Mouse (Mus musculus) gastrocnemius, adult 2 months (tissue): Measurements from ENCODE around the gene Gm10271. TPM values are rescaled to one million over a fixed set of nuclear protein-coding genes. Genes with fewer than 3 reads are reported as not detected.

Source experiments
- DNase-seq: peaks from one replicate; pipeline ENCODE4 v3.0.0; 2022
- H3K27ac ChIP-seq: fragments of 200-600 bp; 2 replicates; pipeline ENCODE4 v1.8.1; 2022; ENCODE audit warnings: mild to moderate bottlenecking
- H3K4me3 ChIP-seq: fragments of 200-600 bp; 2 replicates; pipeline ENCODE4 v1.8.1; 2022; ENCODE audit warnings: mild to moderate bottlenecking, moderate library complexity
- CTCF ChIP-seq: fragments of 200-600 bp; IDR thresholded peaks from 2 replicates; pipeline ENCODE4 v1.8.1; 2022; ENCODE audit warnings: antibody characterized with exemption, mild to moderate bottlenecking, moderate library complexity
- intact Hi-C: fragments of 180-260 bp; cut with DNase I; formaldehyde crosslinking; loops from one replicate; pipeline ENCODE4 v1.15.1; 2025
- long read RNA-seq, 2 experiments: library from polyadenylated mRNA; stranded (forward); transcript quantifications; one replicate each; pipeline ENCODE4 v2.0.0; 2021
- total RNA-seq, 2 experiments: library from RNA; stranded (reverse); gene quantifications; 2 replicates each; pipeline ENCODE4 v1.2.3; 2021

Gm10271 gene
- total RNA-seq, result not detected
- long read RNA-seq, experiment 1, result 0 reads
- long read RNA-seq, experiment 2, result 0 reads

DNA sequence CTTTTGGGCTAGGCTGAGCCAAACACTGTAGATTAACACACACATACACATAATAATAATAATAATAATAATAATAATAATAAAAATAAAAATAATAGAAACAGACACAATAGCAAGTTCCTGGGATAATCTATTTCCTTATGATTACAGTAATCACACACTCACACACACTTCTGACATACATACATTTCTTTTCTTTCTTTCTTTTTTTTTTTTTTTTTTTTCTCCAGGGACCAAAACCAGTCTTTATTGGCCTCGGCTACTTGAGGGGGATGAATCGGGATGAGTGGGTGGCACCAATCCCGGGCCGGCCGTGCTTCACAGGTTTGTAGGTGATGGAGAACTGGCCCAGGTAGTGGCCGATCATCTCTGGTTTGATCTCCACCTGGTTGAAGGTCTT lies at the start of gene Gm10271:
Gm10271 (minus strand) TSS at position 101 of the 400 bp plus-strand sequence.
- H3K4me3 ChIP-seq, result no peak within 1 kb of the TSS
- DNase-seq, result no peak
- no peak for TF ChIP-seq CTCF
- H3K27ac ChIP-seq, result no peak within 1 kb of the TSS
- intact Hi-C loops, result no loop called here

GRCm38 (mm10) chr10:117021020-117021754 lies 48.8 kb upstream of the Gm10271 start:
- no peak for TF ChIP-seq CTCF
- Histone ChIP-seq H3K27ac (peak overlapping the region; percentile 78), H3K4me3 (no peak overlapping the region)
- intact Hi-C loops, result loop anchor here (2.0 kb wide), 1 partner anchor 24 kb away; no protein-coding TSS in a partner anchor
- peak; percentile 91 for DNase-seq

DNA sequence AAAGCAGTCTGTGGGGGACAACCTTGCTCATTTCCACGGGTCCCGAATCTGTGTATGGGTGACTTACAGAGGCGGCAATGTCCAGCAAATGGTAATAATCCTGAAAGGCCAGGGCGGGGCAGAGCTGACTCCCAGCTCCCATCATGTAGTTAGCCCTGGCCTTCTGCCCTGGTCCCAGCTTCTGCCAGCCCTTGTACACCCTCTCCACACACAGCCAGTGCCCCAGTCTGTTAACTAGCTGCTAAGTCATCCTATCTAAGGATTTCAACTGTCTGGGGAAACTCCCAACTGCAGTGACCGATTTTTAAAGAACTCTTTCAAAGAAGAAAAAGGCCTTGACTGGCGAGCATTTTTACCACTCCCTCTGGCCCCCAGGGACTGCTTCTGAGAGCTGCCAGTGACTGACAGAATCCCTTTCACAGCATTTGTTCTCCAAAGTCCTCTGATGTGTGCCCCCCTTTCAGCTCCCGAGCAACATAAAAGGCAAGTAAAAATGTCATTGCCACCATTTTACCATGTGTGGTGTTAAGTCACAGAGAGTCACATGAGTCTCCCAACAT lies 46.0 kb upstream of the Gm10271 start:
- no peak for TF ChIP-seq CTCF
- peak; percentile 83 for DNase-seq
- H3K4me3 ChIP-seq, result no peak overlapping the region
- peak overlapping the region; percentile 28; the same call in 1 of the 2 replicates for H3K27ac ChIP-seq
- intact Hi-C loops, result no loop called here

GRCm38 (mm10) chr10:117014565-117014964 lies 42.2 kb upstream of the Gm10271 start:
- no peak for TF ChIP-seq CTCF
- intact Hi-C loops, result no loop called here
- no peak overlapping the region for H3K27ac ChIP-seq

GRCm38 (mm10) chr10:117013689-117014390 lies 41.4 kb upstream of the Gm10271 start:
- no peak for DNase-seq
- TF ChIP-seq CTCF, result no peak
- Histone ChIP-seq H3K4me3 (no peak overlapping the region), H3K27ac (no peak overlapping the region)
- intact Hi-C loops, result no loop called here

More at GRCm38 (mm10) chr10:117014565-117014964, 42.2 kb upstream of the Gm10271 start:
- no peak for DNase-seq
- H3K4me3 ChIP-seq, result no peak overlapping the region

DNA sequence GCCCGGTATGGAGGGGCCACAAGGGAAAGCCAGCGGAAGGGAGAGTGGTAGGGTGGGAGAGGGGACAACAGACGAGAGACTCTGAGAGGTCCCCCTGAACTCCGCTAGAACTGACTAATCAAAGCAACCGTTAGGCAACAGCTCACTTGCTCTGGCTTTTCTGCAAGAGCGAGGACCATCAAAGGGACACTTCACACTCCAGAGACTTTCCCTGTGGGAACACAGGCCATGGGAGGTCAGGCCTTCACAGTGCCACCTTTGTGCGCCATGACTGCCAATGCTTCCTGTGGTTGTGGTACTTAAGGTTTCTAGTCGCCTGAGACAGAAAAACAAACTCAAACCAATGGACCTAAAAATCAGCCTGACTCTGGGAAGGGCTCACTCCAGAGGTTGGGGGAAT lies 38.6 kb upstream of the Gm10271 start:
- TF ChIP-seq CTCF, result no peak
- DNase-seq, result no peak
- H3K4me3 ChIP-seq, result no peak overlapping the region
- no peak overlapping the region for H3K27ac ChIP-seq
- intact Hi-C loops, result no loop called here

DNA sequence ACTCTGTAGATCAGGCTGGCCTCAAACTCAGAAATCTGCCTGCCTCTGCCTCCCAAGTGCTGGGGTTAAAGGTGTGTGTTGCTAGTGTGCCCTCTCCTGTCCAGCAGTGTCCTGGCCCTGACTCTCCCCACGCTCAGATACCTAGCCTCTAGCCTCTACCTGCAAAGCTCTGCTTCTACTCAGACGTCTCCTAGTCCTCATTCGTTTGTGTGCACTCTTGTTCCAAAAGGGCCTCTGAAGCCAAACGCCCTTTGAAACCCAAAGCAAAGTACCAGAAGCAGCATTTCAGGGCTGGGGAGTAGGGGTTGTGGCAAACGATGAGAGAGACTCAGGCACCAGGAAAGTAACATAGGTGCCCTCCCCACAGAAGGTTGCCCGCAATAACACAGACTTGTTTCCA lies 37.3 kb upstream of the Gm10271 start:
- no peak for DNase-seq
- intact Hi-C loops, result no loop called here
- Histone ChIP-seq H3K27ac (no peak overlapping the region), H3K4me3 (no peak overlapping the region)
- TF ChIP-seq CTCF, result no peak

DNA sequence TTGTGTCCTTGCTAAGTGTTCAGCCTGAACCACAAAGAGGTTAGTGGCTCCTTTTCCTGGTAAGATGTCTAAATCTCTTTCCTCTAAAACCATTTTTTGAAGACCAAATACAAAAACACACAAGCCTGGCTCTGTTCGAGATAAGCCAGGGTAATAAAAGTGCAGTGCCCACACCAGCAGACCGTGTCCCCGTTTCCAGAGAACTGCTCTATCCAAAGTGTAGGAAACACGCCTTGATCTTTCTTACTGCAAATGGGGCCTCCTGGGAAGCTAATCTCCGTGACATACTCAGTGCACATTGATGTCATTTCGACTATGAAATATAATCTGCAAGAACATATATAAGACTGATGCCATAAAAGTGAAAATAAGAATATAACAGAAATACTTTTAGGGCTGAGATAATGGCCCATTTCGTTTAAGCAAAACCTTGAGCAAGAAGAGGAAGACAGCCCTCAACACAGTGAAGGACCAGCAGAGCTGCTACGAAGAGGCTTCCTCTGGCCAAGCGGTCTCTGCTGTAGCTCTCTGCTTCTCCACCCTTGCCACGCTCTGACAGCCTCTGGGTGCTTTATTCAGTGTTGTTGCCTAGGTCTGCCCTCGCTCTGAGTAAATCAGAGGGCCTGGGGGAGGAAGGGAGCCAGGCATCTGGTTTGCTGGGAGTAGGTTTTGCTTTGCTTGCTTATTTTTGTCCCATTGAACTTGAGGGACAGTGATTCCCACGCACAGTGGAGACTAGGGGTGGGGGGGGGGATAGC lies 33.5 kb upstream of the Gm10271 start:
- no peak for DNase-seq

DNA sequence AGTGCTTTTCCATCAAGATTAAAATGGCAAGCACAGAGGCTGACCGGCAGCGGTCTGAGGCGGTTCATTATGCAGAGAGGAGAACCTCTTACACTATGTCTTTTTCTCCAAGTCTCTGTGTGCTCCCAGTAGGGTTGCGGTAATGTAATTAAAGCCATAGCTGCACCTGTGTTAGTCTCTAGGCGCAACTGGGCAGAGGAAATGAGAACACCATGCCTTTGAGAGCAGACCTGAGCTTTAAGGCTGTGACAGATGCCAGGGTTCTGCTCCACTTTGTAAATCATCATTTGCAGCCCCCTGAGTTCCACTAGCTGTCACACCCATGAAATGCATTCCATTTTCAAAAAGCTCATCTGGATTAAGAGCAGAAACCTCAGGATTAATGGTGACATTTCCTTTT lies 32.3 kb upstream of the Gm10271 start:
- H3K27ac ChIP-seq, result no peak overlapping the region
- TF ChIP-seq CTCF, result no peak
- H3K4me3 ChIP-seq, result no peak overlapping the region
- DNase-seq, result no peak
- intact Hi-C loops, result no loop called here

More for the DNA sequence above, 33.5 kb upstream of the Gm10271 start:
- Histone ChIP-seq H3K27ac (no peak overlapping the region), H3K4me3 (no peak overlapping the region)
- TF ChIP-seq CTCF, result no peak
- intact Hi-C loops, result no loop called here

GRCm38 (mm10) chr10:117000975-117001374 lies 28.6 kb upstream of the Gm10271 start:
- no peak overlapping the region for H3K4me3 ChIP-seq
- intact Hi-C loops, result no loop called here
- TF ChIP-seq CTCF, result no peak
- H3K27ac ChIP-seq, result no peak overlapping the region; the same call in 1 of the 2 replicates
- peak; percentile 29 for DNase-seq

DNA sequence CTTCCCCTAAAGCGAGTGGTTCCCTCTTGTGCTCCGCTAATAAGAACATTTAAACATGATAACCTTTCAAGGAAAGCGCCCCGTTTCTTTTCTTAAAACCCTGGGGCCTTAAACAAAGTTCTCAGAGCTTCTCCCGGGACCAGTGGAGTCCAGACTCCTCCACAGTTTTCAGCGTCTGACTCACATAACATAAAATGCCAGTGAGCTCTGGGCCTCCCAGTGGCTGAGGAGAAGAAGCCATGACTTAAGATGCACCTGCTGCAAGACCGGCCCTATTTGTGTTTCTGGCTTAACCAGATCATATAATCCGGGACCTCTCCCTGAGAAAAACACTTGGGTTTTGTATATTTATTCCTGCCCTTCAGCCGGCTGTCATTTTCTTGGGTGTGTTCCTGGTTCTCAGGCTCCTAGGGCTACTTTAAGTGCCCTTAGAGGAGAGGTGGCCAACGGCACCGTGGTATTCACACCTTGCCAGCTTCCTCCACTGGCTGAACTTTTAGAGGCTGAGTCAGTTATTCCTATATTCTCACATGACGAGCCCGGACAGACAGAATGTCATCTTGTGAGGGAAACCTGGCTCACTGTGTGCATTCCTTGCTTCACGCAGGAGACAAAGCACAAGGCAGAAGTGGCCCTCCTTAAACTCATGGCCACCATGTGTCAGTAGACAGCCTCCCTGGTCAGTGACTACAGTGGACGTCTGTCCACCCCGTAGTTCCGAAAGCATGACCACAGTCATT lies 26.5 kb upstream of the Gm10271 start:
- peak; percentile 71 for DNase-seq
- intact Hi-C loops, result loop anchor here (5.0 kb wide), 1 partner anchor 33 kb away; no protein-coding TSS in a partner anchor
- Histone ChIP-seq H3K27ac (peak overlapping the region; percentile 85), H3K4me3 (no peak overlapping the region)
- TF ChIP-seq CTCF, result peak; percentile 27

- H3K27ac ChIP-seq, result peak overlapping the region; percentile 85
- peak; percentile 90 for DNase-seq
- no peak for TF ChIP-seq CTCF
- peak overlapping the region; percentile 24 for H3K4me3 ChIP-seq
- intact Hi-C loops, result loop anchor here (2.0 to 5.0 kb wide), 2 partner anchors 25 to 36 kb away; no protein-coding TSS in a partner anchor
Observed at GRCm38 (mm10) chr10:116996236-116996600, 23.8 kb upstream of the Gm10271 start.
